Mouse (Mus musculus) lung, adult 10 weeks (tissue): ENCODE data around the gene Gm21627. TPM values are rescaled to one million over a fixed set of nuclear protein-coding genes. Genes with fewer than 3 reads are reported as not detected.

Experiments used
- polyA plus RNA-seq: library from polyadenylated mRNA; stranded (reverse); fragments of 350-450 nt; fragmentation: Illumina TruSeq; extraction: RNeasy Lipid Tissue Mini Kit (QIAGEN cat#74804); gene quantifications from one replicate; pipeline ENCODE4 v1.2.3, GENCODE M21; 2014; ENCODE audit warnings: low read depth, low replicate concordance; ENCODE audit not compliant: insufficient read depth

Gene Gm21627
- polyA plus RNA-seq = not detected

DNA sequence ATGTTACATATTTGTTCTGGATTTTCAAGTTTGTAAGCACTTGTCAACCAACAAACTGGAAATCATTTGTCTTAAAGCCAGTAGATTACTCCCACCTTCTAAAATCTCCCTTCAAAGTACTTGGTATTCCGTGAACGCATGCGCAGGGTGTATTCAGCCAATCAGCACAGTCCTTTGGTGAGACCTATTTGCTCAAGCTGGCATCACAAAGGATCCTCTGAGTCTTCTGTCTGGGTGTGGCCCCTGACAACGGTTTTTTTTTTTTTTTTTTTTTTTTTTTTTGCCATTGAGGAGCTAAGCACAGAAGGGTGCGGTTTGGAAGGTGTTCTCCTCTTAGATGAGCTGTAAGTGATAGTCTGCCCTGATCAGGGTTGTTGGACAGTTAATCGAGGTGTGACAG lies at the start of gene Gm21627:
Gene Gm21627 (plus strand): TSS at position 301 of the 400 bp plus-strand sequence.

